Mouse (Mus musculus) layer of hippocampus, postnatal 14 days (tissue): ENCODE results near the gene Dpt. TPM values are rescaled to one million over a fixed set of nuclear protein-coding genes. Genes with fewer than 3 reads are reported as not detected.
"Not testable (repeated sequence)": the region's sequence is repeated elsewhere in the genome, so short reads cannot be mapped to it uniquely, and the experiment has no call there.

ENCODE experiments used
- DNase-seq, 2 experiments: peaks; one replicate each; pipeline ENCODE4 v3.0.0; 2021 to 2022; ENCODE audit warnings: low spot score in 2 of 2, mixed read lengths in 1 of 2
- total RNA-seq, 2 experiments: library from RNA; stranded (reverse); gene quantifications; 2 replicates each; pipeline ENCODE4 v1.2.3; 2021

Dpt gene
- total RNA-seq, 2 experiments from 2014 or later = 0.44 to 0.64 TPM

- no peak for DNase-seq
These were observed 18.9 kb downstream of the Dpt start for GRCm38 (mm10) chr1:164815330-164815729.

DNA sequence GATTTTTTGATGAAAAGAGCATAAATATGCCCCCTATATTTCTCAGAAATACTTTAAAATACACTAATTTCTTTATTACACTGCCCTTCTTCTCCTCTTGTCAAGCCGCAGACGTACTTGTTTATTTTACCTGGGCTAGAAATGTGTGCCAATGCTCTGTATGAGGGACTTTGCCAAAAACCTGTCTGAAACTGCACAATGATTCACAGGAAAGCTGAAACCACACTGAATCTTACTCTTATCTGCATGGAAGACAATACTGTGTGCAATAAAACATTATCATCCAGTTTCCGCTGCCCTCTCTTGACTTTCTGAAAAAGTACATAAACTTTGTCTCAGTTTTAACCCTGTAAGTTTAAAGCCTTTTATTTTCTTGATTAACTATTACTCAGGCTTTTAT, 20.9 kb downstream of the Dpt start:
- DNase-seq = no peak

- no peak for DNase-seq
These were observed 24.9 kb downstream of the Dpt start for GRCm38 (mm10) chr1:164821307-164821706.

DNA sequence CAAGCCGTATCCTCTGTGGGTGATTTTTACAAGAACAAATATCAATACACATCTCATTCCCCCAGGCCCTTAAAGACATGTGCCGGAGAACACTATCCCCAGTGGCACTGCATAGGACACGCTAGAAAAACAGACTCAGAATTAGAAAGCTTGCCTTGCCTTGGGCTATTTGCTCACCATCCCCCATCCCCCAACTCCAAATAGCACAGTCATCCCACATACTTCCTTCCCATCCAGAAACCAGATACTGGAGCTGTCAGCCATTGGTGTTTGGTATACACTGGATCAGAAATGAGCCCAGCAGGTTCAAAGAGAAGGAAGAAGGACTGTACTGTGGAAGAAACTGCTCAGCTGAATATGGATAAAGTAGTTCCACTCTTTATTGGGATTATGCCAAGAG, 25.4 kb downstream of the Dpt start:
- no peak for DNase-seq

DNA sequence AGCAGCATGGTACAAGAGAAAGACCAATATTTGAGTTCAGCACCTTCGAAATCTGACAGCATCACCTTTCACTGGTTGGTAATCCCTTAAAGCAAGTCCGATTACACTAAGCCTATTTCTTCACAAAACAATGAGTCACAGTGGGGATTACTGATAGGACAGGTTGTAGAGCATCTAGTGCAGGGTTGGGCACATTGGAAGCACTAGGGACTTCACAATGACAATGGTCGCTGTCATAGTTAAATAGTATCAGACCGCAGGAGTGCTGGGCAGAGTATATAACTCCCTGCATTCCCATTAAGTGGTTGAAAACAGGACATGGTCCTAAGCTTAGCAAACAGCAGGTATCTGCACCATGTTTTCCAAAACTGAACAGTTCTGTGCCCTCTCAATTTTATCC, 25.8 kb downstream of the Dpt start:
- no peak for DNase-seq

GRCm38 (mm10) chr1:164824896-164825295, 28.5 kb downstream of the Dpt start:
- no peak for DNase-seq

- no peak for DNase-seq
These were observed 33.4 kb downstream of the Dpt start for GRCm38 (mm10) chr1:164829881-164830280.

DNA sequence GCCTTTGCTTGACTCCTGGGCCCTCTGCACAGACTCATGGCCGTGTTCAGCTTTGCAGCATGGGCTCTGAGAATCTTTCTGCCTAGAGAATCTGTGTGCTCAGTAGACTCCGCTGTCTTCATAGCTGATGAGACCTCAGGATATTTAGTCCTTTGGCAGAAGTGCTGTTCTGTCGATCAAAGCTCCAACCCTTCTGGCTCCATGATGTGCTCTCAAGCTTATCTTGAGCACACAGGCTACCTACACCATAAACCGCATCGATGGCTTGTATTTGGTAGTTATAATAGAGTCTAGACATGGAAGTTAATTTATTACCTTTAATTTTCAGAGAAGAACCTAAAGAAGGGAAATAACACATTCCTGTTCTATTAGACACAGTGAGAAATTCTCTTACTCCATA, 36.0 kb downstream of the Dpt start:
- no peak for DNase-seq

DNA sequence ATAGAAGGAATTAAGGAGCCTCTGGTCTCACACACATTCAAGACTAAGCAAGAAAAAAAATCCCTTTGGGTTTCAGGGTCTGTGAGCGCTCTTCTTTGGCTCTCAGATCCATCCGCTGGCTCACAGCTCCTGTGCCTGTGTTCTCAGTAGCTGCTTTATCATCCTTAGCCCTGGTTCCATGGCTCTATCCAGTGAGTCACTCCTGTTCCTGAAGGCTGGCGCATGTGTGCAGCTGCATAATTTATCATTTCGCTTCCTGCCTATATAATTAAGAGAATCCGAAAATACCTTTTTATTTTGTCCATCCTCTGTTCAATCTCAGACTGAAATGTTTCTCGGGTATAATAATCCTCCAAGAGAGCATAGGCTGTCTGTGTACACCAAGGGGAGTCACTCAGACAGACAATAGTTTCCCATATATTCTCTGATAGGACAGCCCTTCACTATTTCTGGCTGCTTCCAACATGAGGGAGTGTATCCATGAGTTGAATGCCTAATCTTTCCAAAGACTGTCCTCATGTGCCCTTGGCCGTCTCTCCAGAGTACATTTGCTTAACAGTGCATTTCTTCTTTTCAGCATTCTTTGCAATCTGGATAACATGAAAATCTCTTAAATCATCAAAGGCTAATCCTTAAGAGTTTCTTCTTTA, 52.3 kb downstream of the Dpt start:
- peak in 1 of 2 experiments; percentile 41 for DNase-seq

- DNase-seq = not testable (repeated sequence)
These were observed 59.3 kb downstream of the Dpt start for GRCm38 (mm10) chr1:164855700-164856099.

- DNase-seq = no peak
These were observed 63.5 kb downstream of the Dpt start for GRCm38 (mm10) chr1:164859952-164860351.

DNA sequence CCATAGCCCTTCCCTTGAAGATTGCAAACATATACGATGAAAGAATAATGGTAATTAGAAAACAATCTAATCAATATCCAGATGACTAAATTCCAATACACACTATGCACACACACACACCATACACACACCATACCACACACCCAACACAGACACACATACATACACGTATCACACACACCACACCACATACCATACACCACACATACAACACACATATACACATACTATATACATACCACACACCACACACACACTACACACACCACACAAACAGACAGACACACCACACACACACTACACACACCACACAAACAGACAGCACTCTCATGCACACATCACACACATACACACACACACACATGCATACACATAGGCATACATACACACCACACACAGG, 64.3 kb downstream of the Dpt start:
- DNase-seq = no peak

DNA sequence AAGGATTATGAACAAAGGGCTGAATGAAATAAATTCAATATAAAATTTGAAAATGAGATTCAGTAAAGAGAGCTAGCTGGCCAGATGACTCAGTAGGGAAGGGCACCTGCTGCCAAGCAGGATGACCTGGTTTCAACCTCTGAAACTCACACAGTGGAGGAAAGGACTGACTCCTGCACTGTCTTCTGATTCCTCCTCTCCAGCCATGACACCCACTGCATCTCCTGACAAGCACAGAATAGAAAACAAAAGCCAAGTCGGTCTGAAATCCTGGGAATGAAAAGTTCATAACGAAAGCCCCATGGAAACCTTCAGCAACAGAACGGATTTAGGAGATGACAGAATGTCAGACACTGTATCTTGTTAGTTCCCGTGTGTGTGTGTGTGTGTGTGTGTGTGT, 65.1 kb downstream of the Dpt start:
- peak; percentile 4 to 20 for DNase-seq

GRCm38 (mm10) chr1:164862946-164863883, 66.8 kb downstream of the Dpt start:
- DNase-seq = peak in 1 of 2 experiments; percentile 15

DNA sequence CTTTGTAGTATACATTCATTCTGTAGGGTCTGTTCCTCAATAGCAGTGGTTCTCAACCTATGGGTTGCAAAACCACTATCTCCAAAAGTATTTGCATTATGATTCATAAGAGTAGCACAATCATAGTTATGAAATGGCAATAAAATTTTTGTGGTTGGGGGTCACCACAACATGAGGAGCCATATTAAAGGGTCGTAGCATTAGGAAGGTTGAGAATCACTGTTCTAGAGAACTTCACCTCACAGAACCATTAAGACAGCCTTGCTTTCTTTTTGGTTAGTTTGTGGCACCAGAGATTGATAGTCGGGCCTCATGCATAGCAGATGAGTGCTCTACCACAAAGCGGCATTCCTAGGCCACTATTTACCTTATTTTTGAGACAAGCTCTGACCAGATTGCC, 68.2 kb downstream of the Dpt start:
- no peak for DNase-seq

GRCm38 (mm10) chr1:164870694-164871093, 74.2 kb downstream of the Dpt start:
- no peak for DNase-seq

Other genes starting within 250 kb of the Dpt start
- not detected for gene Xcl1, start 138.9 kb downstream of the Dpt start, total RNA-seq